Mouse (Mus musculus): ENCODE measurements around the gene Frg2f1. TPM values are rescaled to one million over a fixed set of nuclear protein-coding genes. Genes with fewer than 3 reads are reported as not detected.

Frg2f1 gene
- polyA plus RNA-seq, 1 experiment = 2.2 TPM

DNA sequence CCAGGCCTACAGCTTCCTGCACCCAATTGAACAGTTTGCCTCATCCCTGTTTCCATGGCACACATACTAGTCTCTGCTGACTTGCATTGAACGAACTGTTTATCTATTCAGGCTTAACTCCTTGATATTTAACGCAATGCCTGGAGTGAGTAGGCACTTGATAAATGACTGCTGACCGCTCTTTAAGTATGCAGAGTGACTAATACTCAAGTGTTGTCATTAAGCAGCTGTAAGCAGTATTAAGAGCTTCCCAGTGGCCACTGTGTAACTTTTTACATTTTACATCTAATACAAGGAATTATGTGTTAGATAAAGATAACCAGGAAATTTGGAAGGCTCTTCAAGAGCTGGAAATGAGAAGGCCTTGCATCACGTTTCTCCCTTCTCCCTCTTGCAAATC, 4.2 kb downstream of the Frg2f1 start:
- Histone ChIP-seq H3K36me3 (ENCODE audit: control insufficient read depth, insufficient read depth, low read length, poor library complexity, severe bottlenecking) (no peaks in the 10 kb centered on the region), H3K27me3 (ENCODE audit: control insufficient read depth, insufficient read depth, low read length, poor library complexity, severe bottlenecking) (no peaks in the 10 kb centered on the region), H3K27ac (ENCODE audit: insufficient read depth, low read length) (no peak overlapping the region), H3K9ac (ENCODE audit: low read depth, poor library complexity, severe bottlenecking) (no peak overlapping the region), H3K4me1 (ENCODE audit: control insufficient read depth, insufficient read depth, low read length) (no peaks in the 10 kb centered on the region), H3K4me3 (ENCODE audit: low read depth, low read length) (no peak overlapping the region), H3K9me3 (replicated peaks; ENCODE audit: control insufficient read depth, insufficient read depth, low read length, poor library complexity, severe bottlenecking) (no peaks in the 10 kb centered on the region)
- no peak for TF ChIP-seq CTCF (IDR thresholded peaks at IDR 0.05; ENCODE audit: low read depth, low read length)
- no peak for TF ChIP-seq EP300 (IDR thresholded peaks at IDR 0.05; ENCODE audit: insufficient read depth, low read depth, low read length)
- TF ChIP-seq POLR2A (IDR thresholded peaks at IDR 0.05; ENCODE audit: insufficient read depth, low read length) = no peak

DNA sequence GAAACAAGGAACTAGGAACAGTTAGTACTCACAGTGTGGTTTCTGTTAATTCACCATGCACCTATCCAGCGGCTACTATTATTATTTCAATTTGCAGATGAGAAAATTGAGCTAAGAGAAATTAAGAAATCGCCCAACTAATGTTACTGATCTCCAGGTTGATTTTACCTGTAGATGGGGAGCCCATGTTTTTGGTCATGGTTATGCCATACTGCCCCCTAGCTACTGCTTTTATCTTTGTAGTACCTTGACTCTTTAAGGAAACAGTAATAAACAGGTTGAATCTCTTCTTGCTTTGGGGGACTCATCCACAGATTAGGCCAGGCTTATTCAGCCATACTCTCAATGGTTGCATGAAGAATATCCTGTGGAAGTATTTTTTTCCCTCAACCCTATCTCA, 7.5 kb downstream of the Frg2f1 start:
- TF ChIP-seq EP300 (IDR thresholded peaks at IDR 0.05; ENCODE audit: insufficient read depth, low read depth, low read length) (no peak), POLR2A (IDR thresholded peaks at IDR 0.05; ENCODE audit: insufficient read depth, low read length) (no peak), CTCF (IDR thresholded peaks at IDR 0.05; ENCODE audit: low read depth, low read length) (no peak)
- no peak overlapping the region for H3K4me3 ChIP-seq (ENCODE audit: low read depth, low read length)
- H3K9me3 ChIP-seq (replicated peaks; ENCODE audit: control insufficient read depth, insufficient read depth, low read length, poor library complexity, severe bottlenecking) = no peaks in the 10 kb centered on the region
- no peaks in the 10 kb centered on the region for H3K27me3 ChIP-seq (ENCODE audit: control insufficient read depth, insufficient read depth, low read length, poor library complexity, severe bottlenecking)
- H3K4me1 ChIP-seq (ENCODE audit: control insufficient read depth, insufficient read depth, low read length) = no peaks in the 10 kb centered on the region
- no peak overlapping the region for H3K27ac ChIP-seq (ENCODE audit: insufficient read depth, low read length)
- H3K9ac ChIP-seq (ENCODE audit: low read depth, poor library complexity, severe bottlenecking) = no peak overlapping the region
- no peaks in the 10 kb centered on the region for H3K36me3 ChIP-seq (ENCODE audit: control insufficient read depth, insufficient read depth, low read length, poor library complexity, severe bottlenecking)

DNA sequence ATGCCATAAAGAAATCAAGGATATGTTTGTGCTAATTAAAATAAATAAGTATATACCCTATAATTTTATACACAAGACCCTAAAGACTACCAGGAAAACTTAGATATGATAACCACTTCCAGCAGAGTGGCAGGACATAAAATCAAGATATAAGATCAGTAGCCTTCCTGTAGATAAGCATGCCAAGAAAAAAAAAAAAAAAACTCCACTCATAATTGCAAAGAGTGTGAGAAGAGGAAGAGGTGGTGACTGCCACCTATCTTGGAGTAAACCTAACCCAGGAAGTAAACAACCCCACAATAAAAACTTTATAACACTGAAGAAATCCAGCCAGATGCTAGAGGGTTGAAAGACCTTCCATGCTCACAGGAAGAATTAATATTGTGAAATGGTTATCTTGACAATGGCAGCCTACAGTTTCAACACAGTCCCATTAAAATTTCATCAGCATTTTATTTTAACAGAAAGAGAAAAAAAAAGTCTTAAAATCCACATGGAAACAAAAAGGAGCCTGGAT, 12.9 kb downstream of the Frg2f1 start:
- no peaks in the 10 kb centered on the region for H3K9me3 ChIP-seq (replicated peaks; ENCODE audit: control insufficient read depth, insufficient read depth, low read length, poor library complexity, severe bottlenecking)
- no peak for TF ChIP-seq POLR2A (IDR thresholded peaks at IDR 0.05; ENCODE audit: insufficient read depth, low read length)
- TF ChIP-seq EP300 (IDR thresholded peaks at IDR 0.05; ENCODE audit: insufficient read depth, low read depth, low read length) = no peak
- no peak for TF ChIP-seq CTCF (IDR thresholded peaks at IDR 0.05; ENCODE audit: low read depth, low read length)
- no peaks in the 10 kb centered on the region for H3K4me1 ChIP-seq (ENCODE audit: control insufficient read depth, insufficient read depth, low read length)
- H3K27me3 ChIP-seq (ENCODE audit: control insufficient read depth, insufficient read depth, low read length, poor library complexity, severe bottlenecking) = no peaks in the 10 kb centered on the region; the same call in 1 of the 2 replicates
- H3K4me3 ChIP-seq (ENCODE audit: low read depth, low read length) = no peak overlapping the region
- H3K9ac ChIP-seq (ENCODE audit: low read depth, poor library complexity, severe bottlenecking) = no peak overlapping the region
- no peaks in the 10 kb centered on the region for H3K36me3 ChIP-seq (ENCODE audit: control insufficient read depth, insufficient read depth, low read length, poor library complexity, severe bottlenecking)
- no peak overlapping the region for H3K27ac ChIP-seq (ENCODE audit: insufficient read depth, low read length)

DNA sequence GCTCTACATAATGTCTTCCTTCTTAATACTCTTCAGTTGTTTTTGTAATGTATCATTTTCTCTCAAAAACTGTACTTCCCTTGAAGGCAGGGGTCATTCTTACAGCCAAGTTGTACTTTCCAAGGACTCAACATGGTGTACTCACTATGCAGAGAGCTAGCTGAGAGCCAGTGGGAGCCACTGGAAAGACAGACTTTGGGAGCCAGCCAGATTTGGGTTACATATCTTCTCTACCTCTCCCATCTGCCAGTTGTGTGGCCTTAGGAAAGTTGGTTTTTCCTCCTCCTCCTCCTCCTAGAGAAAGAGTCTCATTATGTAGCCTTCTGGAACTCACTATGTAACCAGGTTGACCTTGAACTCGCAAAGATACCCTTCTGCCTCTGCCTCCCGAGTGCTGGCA, 14.9 kb downstream of the Frg2f1 start:
- H3K4me3 ChIP-seq (ENCODE audit: low read depth, low read length) = no peak overlapping the region

DNA sequence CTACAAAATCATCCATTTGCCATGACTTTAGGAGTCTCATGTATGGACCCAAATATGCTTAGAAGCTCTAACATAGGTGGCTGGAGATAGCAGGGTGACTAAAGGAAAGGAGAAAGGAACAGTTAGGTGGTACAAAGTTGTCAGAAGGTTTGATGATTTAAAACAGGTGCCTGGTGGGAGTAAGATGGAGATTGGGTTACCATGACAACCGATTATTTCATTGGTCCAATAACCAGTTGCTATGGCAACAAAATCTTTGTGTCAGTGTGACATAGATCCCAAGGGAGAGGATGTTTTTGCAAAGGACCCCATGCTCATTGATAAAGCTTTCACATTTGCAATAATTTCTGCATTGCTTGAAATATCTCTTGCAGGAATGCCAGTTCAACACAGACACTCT, 15.3 kb downstream of the Frg2f1 start:
- H3K9me3 ChIP-seq (replicated peaks; ENCODE audit: control insufficient read depth, insufficient read depth, low read length, poor library complexity, severe bottlenecking) = no peaks in the 10 kb centered on the region
- H3K27ac ChIP-seq (ENCODE audit: insufficient read depth, low read length) = no peak overlapping the region
- no peaks in the 10 kb centered on the region for H3K4me1 ChIP-seq (ENCODE audit: control insufficient read depth, insufficient read depth, low read length)
- H3K36me3 ChIP-seq (ENCODE audit: control insufficient read depth, insufficient read depth, low read length, poor library complexity, severe bottlenecking) = no peaks in the 10 kb centered on the region
- no peak overlapping the region for H3K9ac ChIP-seq (ENCODE audit: low read depth, poor library complexity, severe bottlenecking)
- H3K27me3 ChIP-seq (ENCODE audit: control insufficient read depth, insufficient read depth, low read length, poor library complexity, severe bottlenecking) = no peaks in the 10 kb centered on the region; the same call in 1 of the 2 replicates
- TF ChIP-seq CTCF (IDR thresholded peaks at IDR 0.05; ENCODE audit: low read depth, low read length) = no peak
- TF ChIP-seq POLR2A (IDR thresholded peaks at IDR 0.05; ENCODE audit: insufficient read depth, low read length) = no peak
- TF ChIP-seq EP300 (IDR thresholded peaks at IDR 0.05; ENCODE audit: insufficient read depth, low read depth, low read length) = no peak
- H3K4me3 ChIP-seq (ENCODE audit: low read depth, low read length) = no peak overlapping the region

More for the DNA sequence above, 14.9 kb downstream of the Frg2f1 start:
- Histone ChIP-seq H3K27me3 (ENCODE audit: control insufficient read depth, insufficient read depth, low read length, poor library complexity, severe bottlenecking) (no peaks in the 10 kb centered on the region; the same call in 1 of the 2 replicates), H3K9ac (ENCODE audit: low read depth, poor library complexity, severe bottlenecking) (no peak overlapping the region), H3K4me1 (ENCODE audit: control insufficient read depth, insufficient read depth, low read length) (no peaks in the 10 kb centered on the region), H3K27ac (ENCODE audit: insufficient read depth, low read length) (no peak overlapping the region), H3K9me3 (replicated peaks; ENCODE audit: control insufficient read depth, insufficient read depth, low read length, poor library complexity, severe bottlenecking) (no peaks in the 10 kb centered on the region), H3K36me3 (ENCODE audit: control insufficient read depth, insufficient read depth, low read length, poor library complexity, severe bottlenecking) (no peaks in the 10 kb centered on the region)
- TF ChIP-seq EP300 (IDR thresholded peaks at IDR 0.05; ENCODE audit: insufficient read depth, low read depth, low read length) (no peak), CTCF (IDR thresholded peaks at IDR 0.05; ENCODE audit: low read depth, low read length) (no peak), POLR2A (IDR thresholded peaks at IDR 0.05; ENCODE audit: insufficient read depth, low read length) (no peak)

DNA sequence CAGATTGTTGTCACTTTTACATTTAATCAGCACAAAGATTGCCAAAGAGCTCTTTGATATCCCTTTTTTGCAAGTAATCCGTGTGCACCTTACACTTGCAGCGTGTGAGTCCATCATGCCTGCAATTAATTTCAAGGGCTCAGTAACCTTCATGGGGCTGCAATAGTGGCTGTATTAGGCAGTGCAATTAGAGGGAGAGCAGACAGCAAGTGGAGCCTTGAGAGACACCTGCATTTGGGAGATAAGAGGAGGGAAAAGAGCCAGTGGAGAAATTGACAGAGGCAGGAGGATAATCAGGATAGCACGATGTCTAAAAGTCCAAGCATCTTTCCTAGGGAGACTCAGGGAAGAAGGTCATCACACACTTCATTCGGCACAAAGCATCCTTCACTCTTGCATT, 15.8 kb downstream of the Frg2f1 start:
- Histone ChIP-seq H3K27ac (ENCODE audit: insufficient read depth, low read length) (no peak overlapping the region), H3K4me3 (ENCODE audit: low read depth, low read length) (no peak overlapping the region), H3K9ac (ENCODE audit: low read depth, poor library complexity, severe bottlenecking) (no peak overlapping the region), H3K36me3 (ENCODE audit: control insufficient read depth, insufficient read depth, low read length, poor library complexity, severe bottlenecking) (no peaks in the 10 kb centered on the region), H3K9me3 (replicated peaks; ENCODE audit: control insufficient read depth, insufficient read depth, low read length, poor library complexity, severe bottlenecking) (no peaks in the 10 kb centered on the region), H3K27me3 (ENCODE audit: control insufficient read depth, insufficient read depth, low read length, poor library complexity, severe bottlenecking) (no peaks in the 10 kb centered on the region; the same call in 1 of the 2 replicates), H3K4me1 (ENCODE audit: control insufficient read depth, insufficient read depth, low read length) (no peaks in the 10 kb centered on the region)
- TF ChIP-seq CTCF (IDR thresholded peaks at IDR 0.05; ENCODE audit: low read depth, low read length) (no peak), EP300 (IDR thresholded peaks at IDR 0.05; ENCODE audit: insufficient read depth, low read depth, low read length) (no peak), POLR2A (IDR thresholded peaks at IDR 0.05; ENCODE audit: insufficient read depth, low read length) (no peak)

Measured in ES-Bruce4 (cell line).